13 mouse cellular contexts compared by ENCODE assay signal in the genomic region with DNA sequence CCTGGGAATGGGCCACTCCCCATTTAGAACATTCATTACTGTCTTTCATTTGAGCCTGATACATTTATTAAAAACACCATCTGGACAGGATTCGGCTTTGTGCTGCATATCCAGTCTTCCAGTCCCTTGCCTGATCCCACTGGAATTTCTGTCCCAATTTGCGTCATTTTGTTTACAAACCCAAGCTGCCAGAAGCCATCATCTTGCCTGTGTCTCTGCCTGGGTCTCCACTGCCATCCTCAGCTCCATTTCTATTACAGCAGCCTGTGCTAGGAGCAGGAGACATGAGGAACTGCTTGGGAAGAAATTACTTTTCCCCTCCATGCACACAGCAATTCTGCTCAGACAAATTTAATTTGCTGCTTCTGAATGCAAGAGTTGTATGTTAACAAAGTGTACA.
DNase-seq lines count a peak whose midpoint lies in the region; ATAC-seq and TF ChIP-seq lines count a peak whose summit lies in the region.
"Had no signal": no experiment of that assay in that cellular context is flagged by ENCODE, and none has a peak within 500 bp of the region (broad histone marks: within the 10 kb centered on the region; RNA-seq: fewer than 3 reads in every experiment).

No protein-coding gene starts in this region.

- no peaks in the 10 kb centered on the region for H3K9me3 ChIP-seq in forebrain, embryonic 15.5 days
- no peaks in the 10 kb centered on the region for H3K9me3 ChIP-seq in forebrain, embryonic 11.5 days (ENCODE audit: control insufficient read depth, low read length)
- H3K9me3 ChIP-seq in midbrain, postnatal 0 days (ENCODE audit: low read length) = no peaks in the 10 kb centered on the region
- no peaks in the 10 kb centered on the region for H3K9me3 ChIP-seq in midbrain, embryonic 16.5 days (replicated peaks; ENCODE audit: control insufficient read depth, low read length, poor library complexity, severe bottlenecking)
- H3K9me3 ChIP-seq: liver, embryonic 13.5 days; midbrain, embryonic 12.5 days; stomach, embryonic 15.5 days had no signal

- 55% methylated on average over 2 of the region's 2 CpGs for WGBS in forebrain, embryonic 15.5 days
- WGBS in forebrain, embryonic 11.5 days = 86% methylated on average over 2 of the region's 2 CpGs
- 81% methylated on average over 2 of the region's 2 CpGs for WGBS in kidney, adult 2 months
- 49% methylated on average over 2 of the region's 2 CpGs for WGBS in midbrain, postnatal 0 days
- 56% methylated on average over 2 of the region's 2 CpGs for WGBS in midbrain, embryonic 16.5 days

- DNase-seq in forebrain, embryonic 11.5 days (ENCODE audit: low spot score) = no peak
- no peak for DNase-seq in kidney, adult 2 months
- DNase-seq in kidney, postnatal 25 days = no peak
- peak; percentile 54 for DNase-seq in midbrain, postnatal 0 days (ENCODE audit: low spot score)
- peak; percentile 23 for DNase-seq in skeletal muscle tissue, adult 2 months (ENCODE audit: low read depth, low spot score)
- no peak for DNase-seq in testis, postnatal 10 days (ENCODE audit: low spot score)
- DNase-seq: gastrocnemius, postnatal 25 days; liver, embryonic 13.5 days; right cerebral cortex, postnatal 4 days had no signal

- no peaks in the 10 kb centered on the region for H3K27me3 ChIP-seq in forebrain, embryonic 15.5 days
- no peaks in the 10 kb centered on the region for H3K27me3 ChIP-seq in forebrain, embryonic 11.5 days (ENCODE audit: control insufficient read depth, insufficient read depth, low read length)
- no peaks in the 10 kb centered on the region for H3K27me3 ChIP-seq in kidney, adult 2 months (replicated peaks; ENCODE audit: control insufficient read depth, insufficient read depth, low read length)
- no peaks in the 10 kb centered on the region for H3K27me3 ChIP-seq in midbrain, postnatal 0 days (ENCODE audit: insufficient read depth, low read length)
- no peaks in the 10 kb centered on the region for H3K27me3 ChIP-seq in midbrain, embryonic 16.5 days (ENCODE audit: control insufficient read depth, insufficient read depth, low read depth, low read length)
- H3K27me3 ChIP-seq: liver, embryonic 13.5 days; midbrain, embryonic 12.5 days; stomach, embryonic 15.5 days had no signal

- H3K4me2 ChIP-seq in forebrain, embryonic 15.5 days (replicated peaks) = no peak overlapping the region
- H3K4me2 ChIP-seq in forebrain, embryonic 11.5 days (ENCODE audit: low read depth, low read length, severe bottlenecking) = no peak overlapping the region
- H3K4me2 ChIP-seq in midbrain, postnatal 0 days (ENCODE audit: low read depth, low read length, poor library complexity, severe bottlenecking) = no peak overlapping the region
- H3K4me2 ChIP-seq in midbrain, embryonic 16.5 days (ENCODE audit: low read length) = no peak overlapping the region
- H3K4me2 ChIP-seq: liver, embryonic 13.5 days; midbrain, embryonic 12.5 days; stomach, embryonic 15.5 days had no signal

- no peak overlapping the region for H3K9ac ChIP-seq in forebrain, embryonic 15.5 days (replicated peaks)
- H3K9ac ChIP-seq in forebrain, embryonic 11.5 days (ENCODE audit: low read length) = no peak overlapping the region
- H3K9ac ChIP-seq in midbrain, postnatal 0 days (replicated peaks; ENCODE audit: low read length, poor library complexity, severe bottlenecking) = no peak overlapping the region
- no peak overlapping the region for H3K9ac ChIP-seq in midbrain, embryonic 16.5 days (ENCODE audit: low read depth, low read length)
- H3K9ac ChIP-seq: liver, embryonic 13.5 days; midbrain, embryonic 12.5 days; stomach, embryonic 15.5 days had no signal

- no peaks in the 10 kb centered on the region for H3K36me3 ChIP-seq in forebrain, embryonic 15.5 days
- H3K36me3 ChIP-seq in forebrain, embryonic 11.5 days (ENCODE audit: control insufficient read depth, insufficient read depth, low read length) = no peaks in the 10 kb centered on the region
- H3K36me3 ChIP-seq in kidney, adult 2 months (ENCODE audit: control insufficient read depth, insufficient read depth, low read length) = no peaks in the 10 kb centered on the region
- H3K36me3 ChIP-seq in midbrain, postnatal 0 days (ENCODE audit: insufficient read depth, low read length) = 0 out of 2 replicates have a peak, but pooled peaks cover 7% of the 10 kb centered on the region
- H3K36me3 ChIP-seq in midbrain, embryonic 16.5 days (ENCODE audit: control insufficient read depth, insufficient read depth, low read length) = no peaks in the 10 kb centered on the region
- H3K36me3 ChIP-seq: liver, embryonic 13.5 days had no signal

- no peak for TF ChIP-seq POLR2A in kidney, adult 2 months (IDR thresholded peaks at IDR 0.05; ENCODE audit: low read depth, low read length)

- H3K27ac ChIP-seq in forebrain, embryonic 15.5 days (replicated peaks) = peak overlapping the region; percentile 20; the same call in 1 of the 2 replicates
- H3K27ac ChIP-seq in forebrain, embryonic 11.5 days (ENCODE audit: low read depth, low read length) = no peak overlapping the region
- no peak overlapping the region for H3K27ac ChIP-seq in kidney, adult 2 months (ENCODE audit: insufficient read depth, low read depth, low read length)
- H3K27ac ChIP-seq in midbrain, postnatal 0 days (ENCODE audit: low read depth, low read length) = no peak overlapping the region
- no peak overlapping the region for H3K27ac ChIP-seq in midbrain, embryonic 16.5 days (ENCODE audit: low read length)
- H3K27ac ChIP-seq: liver, embryonic 13.5 days; midbrain, embryonic 12.5 days; stomach, embryonic 15.5 days had no signal

- ATAC-seq in forebrain, embryonic 15.5 days (replicated peaks) = no peak
- no peak for ATAC-seq in forebrain, embryonic 11.5 days (replicated peaks; ENCODE audit: low FRiP score)
- no peak for ATAC-seq in midbrain, postnatal 0 days (ENCODE audit: low FRiP score)
- no peak for ATAC-seq in midbrain, embryonic 16.5 days

- no peak overlapping the region for H3K4me3 ChIP-seq in forebrain, embryonic 15.5 days
- H3K4me3 ChIP-seq in forebrain, embryonic 11.5 days (ENCODE audit: low read depth, low read length) = no peak overlapping the region
- H3K4me3 ChIP-seq in kidney, adult 2 months (ENCODE audit: insufficient read depth, low read depth, low read length) = no peak overlapping the region
- no peak overlapping the region for H3K4me3 ChIP-seq in midbrain, postnatal 0 days (ENCODE audit: low read depth, low read length)
- no peak overlapping the region for H3K4me3 ChIP-seq in midbrain, embryonic 16.5 days (ENCODE audit: low read depth, low read length)
- H3K4me3 ChIP-seq: liver, embryonic 13.5 days; midbrain, embryonic 12.5 days; stomach, embryonic 15.5 days had no signal

- 0 out of 2 replicates have a peak, but pooled peaks have one; percentile 12 for TF ChIP-seq CTCF in kidney, adult 2 months (conservative IDR thresholded peaks at IDR 0.05; ENCODE audit: insufficient read depth, insufficient read length, low read depth, low read length)
- peak; percentile 57 for TF ChIP-seq CTCF in midbrain, postnatal 0 days (IDR thresholded peaks at IDR 0.05)

- peaks cover 15% of the 10 kb centered on the region for H3K4me1 ChIP-seq in forebrain, embryonic 15.5 days
- H3K4me1 ChIP-seq in forebrain, embryonic 11.5 days (replicated peaks; ENCODE audit: control insufficient read depth, insufficient read depth, low read length) = peaks cover 3% of the 10 kb centered on the region; the same call in 1 of the 2 replicates
- no peaks in the 10 kb centered on the region for H3K4me1 ChIP-seq in kidney, adult 2 months (ENCODE audit: control insufficient read depth, insufficient read depth, low read length)
- H3K4me1 ChIP-seq in midbrain, postnatal 0 days (ENCODE audit: insufficient read depth, low read length) = no peaks in the 10 kb centered on the region
- H3K4me1 ChIP-seq in midbrain, embryonic 16.5 days (ENCODE audit: control insufficient read depth, insufficient read depth, low read length) = peaks cover 16% of the 10 kb centered on the region
- H3K4me1 ChIP-seq: liver, embryonic 13.5 days; stomach, embryonic 15.5 days had no signal

Comparison
In these comparisons a context has a peak if more than half of its experiments do, and no peak if none do; other contexts are left out.
1. DNase-seq: peak in midbrain, postnatal 0 days (single experiment) and skeletal muscle tissue, adult 2 months (single experiment); none in forebrain, embryonic 11.5 days (single experiment), kidney, adult 2 months (single experiment), kidney, postnatal 25 days (0 of 2) and testis, postnatal 10 days (single experiment).